Mouse (Mus musculus): ENCODE data around the gene Mpzl1.
A peak's percentile ranks its signal among the peaks of the same experiment; 100 is the strongest.

Mpzl1 gene

DNA sequence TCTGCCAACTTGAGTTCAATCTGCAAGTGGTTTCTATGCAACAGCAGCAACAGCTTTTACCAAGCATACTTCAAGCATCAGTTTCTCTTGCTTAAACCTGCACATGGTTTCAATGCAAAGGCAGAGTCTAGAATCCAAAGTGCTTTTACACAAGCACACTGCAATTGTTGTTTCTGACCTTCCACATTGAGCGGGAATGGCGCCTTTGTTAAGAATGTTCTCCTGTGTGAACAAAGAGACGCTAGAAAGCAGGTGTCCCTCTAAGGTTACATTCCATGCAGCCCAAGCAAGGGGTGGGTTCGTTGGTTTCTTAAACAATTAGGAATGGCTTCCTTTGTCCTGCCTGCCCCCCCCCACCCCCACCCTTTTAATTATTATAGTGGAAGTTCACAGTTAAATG, 20.4 kb downstream of the Mpzl1 start:
- no peak for DNase-seq (ENCODE audit: low spot score)

DNA sequence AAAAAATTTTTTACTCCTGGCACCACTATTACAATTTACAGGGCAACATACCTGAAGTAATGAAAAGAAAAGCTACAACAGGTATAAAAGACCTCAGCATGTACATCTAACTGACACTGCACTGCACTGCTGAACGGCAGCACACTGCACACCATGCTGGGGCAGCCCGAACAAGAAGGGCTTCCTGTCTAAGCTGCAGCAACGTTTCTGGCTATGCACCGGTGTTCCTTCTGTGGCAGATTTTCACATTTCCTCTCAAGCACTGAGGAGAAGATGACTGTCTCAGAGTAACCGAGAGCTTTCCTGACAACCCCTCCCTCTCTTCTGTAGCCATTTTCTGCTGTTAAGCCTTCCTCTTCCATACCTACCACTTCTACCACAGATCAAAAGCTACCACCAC, 21.6 kb downstream of the Mpzl1 start:
- DNase-seq (ENCODE audit: low spot score), result no peak

DNA sequence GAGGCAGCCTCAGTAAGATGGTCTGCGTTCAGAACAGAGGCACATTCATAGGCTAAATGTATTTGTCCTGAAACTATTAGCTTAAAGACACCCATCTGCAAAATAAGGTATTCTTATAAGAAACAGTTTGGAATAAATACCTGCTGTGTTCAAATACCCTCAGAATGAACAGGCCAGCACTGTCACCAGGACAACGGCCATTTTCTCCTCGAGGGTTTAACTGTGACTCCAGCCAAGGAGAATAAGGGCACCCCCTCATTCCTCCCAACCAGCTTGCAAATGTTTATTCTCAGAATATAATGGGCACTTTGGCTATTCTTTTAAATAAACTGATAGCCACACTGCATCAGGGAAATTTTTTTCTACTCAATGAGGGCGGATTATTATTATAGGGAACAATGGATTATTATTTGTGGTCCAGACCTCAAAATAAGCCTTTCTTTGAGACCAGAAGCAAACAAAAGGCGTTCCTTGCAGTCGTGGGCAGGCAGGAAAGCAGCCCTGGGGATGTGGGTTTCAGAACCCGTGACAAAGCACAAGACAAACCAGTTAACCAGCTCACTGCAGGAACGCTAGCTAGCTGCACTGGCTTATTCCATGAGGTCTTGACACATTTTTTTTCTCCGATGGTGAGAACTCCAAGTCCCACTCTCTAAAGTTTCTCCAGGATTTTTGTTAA, 23.9 kb downstream of the Mpzl1 start:
- DNase-seq (ENCODE audit: low spot score), result peak; percentile 32

DNA sequence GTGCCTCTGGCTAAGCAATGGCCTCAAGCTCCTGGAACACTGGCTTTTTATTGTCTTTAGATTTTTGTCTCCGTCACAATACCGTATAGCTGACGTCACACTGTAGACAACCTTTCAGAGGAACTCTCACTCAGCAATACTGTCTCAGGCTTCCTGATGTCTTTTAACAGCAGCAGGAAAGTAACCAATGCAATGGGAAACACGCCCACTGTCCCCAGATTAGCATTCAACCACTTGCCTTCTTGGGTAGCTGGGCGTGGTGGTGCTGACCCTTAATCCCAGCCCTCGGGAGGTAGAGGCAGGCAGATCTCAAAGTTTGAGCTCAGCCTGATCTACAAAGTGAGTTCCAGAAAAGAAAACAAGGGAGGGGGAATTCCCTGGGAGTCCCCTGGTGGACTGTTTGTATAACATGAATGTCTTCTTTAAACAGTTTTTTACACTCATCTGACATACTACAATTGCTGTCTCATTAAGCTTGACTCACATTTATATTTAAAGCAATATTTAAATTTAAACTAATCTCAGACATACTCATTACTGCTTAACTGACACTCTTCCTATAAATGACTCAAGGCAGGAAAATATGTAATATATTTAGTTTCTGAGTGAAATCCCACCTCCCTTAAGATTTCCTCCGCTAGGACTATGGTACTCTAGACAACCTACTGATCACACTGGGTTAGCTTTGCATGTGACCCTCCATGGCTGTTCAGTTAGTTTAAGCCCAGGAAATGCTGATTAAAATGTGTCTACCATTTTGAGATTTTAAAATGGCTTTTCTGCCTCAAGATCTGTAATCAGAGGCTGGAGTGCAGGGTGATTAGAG, 24.6 kb downstream of the Mpzl1 start:
- DNase-seq (ENCODE audit: low spot score), result no peak

DNA sequence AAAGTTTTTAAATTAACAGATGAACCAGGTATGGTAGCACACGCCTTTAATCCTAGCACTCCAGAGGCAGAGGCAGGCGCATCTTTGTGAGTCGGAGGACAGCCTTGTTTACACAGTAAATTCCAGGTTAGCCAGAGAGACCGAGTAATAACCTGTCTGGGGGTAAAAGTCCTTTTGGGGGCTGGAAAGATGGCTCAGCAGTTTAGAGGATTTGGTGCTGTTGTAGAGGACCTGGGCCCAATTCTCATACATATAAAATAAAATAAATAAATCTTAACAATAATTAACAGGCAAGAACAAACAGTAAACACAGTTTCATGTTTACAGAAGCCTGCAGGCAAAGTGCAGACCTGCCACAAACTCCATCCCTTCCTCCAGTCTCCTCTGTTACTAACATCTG, 25.4 kb downstream of the Mpzl1 start:
- no peak for DNase-seq (ENCODE audit: low spot score)

DNA sequence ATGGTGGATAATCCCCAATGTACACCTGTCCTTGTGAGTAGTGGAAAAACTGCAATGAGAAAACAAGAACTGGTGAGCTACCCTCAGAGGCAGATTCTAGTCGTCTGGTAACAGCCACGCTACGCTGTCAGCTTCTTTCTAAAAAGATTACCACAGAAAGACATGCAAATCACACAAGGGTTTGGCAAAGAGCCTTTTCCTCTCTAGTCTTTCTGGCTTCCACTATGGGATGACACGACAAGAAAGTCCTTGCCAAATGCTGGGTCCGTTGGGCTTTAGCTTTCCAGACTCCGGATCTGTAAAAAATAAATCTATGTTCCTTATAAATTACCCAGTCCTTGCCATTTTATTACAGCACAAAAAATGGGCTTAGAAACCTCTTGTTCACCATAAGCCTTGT, 28.6 kb downstream of the Mpzl1 start:
- no peak for DNase-seq (ENCODE audit: low spot score)

DNA sequence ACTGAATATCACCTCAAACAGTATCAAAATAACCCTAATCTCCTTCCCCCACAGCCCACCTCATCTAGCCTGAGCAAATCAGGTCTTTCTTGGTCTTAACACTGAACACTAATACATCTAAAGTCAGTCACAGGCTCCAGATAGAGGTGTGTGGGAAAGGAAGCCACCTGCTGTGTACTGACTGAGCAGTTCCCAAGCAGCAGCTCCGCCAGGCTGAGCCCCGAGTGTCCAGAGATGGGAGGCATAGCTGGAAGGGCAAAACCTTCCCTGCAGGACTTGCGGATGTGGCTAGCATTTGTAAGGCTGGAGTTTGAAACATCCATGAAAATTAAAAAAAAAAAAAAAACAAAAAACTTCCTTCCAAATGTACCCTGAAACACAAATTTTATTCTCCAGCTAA, 29.2 kb downstream of the Mpzl1 start:
- no peak for DNase-seq (ENCODE audit: low spot score)

DNA sequence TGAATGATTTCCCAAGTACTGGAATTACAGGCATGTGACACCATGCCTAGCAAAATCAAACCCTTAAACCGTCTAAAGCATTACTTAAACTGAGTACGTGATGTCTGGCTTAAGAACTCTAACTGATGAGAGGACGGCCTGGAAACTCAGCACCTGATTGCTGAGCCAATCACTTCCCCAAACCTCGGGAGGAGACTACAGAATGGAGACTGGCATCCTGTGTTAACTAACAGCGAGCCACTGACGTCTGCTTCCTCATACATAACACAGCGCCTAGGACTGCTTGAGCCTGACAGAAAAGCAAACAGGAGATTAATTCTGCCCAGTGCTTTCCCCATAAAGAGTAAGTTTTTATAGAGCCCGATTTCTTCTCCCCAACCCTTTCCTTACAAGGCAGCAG, 30.1 kb downstream of the Mpzl1 start:
- DNase-seq (ENCODE audit: low spot score), result no peak

DNA sequence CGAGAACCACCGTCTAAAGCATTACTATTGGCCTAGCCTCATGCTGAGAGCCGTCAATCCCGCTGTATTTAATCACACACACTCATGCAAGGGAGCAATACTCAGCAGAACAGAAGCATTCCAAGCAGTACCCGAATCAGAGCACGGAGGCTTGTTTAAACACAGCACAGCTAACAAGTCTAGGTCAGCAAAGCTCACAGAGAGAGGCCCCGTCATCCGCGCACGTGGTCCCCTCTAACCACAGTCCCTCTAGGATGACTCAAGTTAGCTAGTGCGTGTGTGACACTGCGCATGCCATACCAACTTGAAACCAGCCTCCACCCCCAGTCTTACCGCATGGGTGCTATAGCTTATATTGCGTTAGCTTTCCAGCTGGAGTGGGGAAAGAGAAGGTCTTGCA, 31.1 kb downstream of the Mpzl1 start:
- no peak for DNase-seq (ENCODE audit: low spot score)

DNA sequence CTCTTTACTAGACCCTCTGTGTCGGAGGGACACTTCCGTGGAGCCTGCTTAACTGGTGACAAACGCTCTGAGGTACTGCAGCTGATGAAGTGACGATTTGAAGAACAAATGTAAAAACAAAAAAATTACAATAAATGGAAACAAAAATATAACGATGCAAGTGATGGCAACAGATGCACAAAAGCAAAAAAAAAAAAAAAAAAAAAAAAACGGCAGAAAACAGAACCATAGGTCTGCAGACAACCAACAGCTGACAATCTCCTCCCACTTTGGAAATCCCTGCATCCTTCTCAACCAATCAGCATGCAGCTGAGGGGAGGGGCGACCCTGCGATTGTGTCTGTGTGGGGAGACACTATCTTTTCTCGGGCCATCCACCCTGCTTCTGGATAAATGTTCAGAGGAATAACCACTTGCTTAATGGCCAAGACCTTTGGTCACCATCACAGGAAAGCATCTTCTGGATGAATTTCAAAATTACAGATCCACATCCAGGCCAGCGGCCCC, 32.5 kb downstream of the Mpzl1 start:
- DNase-seq (ENCODE audit: low spot score), result no peak

DNA sequence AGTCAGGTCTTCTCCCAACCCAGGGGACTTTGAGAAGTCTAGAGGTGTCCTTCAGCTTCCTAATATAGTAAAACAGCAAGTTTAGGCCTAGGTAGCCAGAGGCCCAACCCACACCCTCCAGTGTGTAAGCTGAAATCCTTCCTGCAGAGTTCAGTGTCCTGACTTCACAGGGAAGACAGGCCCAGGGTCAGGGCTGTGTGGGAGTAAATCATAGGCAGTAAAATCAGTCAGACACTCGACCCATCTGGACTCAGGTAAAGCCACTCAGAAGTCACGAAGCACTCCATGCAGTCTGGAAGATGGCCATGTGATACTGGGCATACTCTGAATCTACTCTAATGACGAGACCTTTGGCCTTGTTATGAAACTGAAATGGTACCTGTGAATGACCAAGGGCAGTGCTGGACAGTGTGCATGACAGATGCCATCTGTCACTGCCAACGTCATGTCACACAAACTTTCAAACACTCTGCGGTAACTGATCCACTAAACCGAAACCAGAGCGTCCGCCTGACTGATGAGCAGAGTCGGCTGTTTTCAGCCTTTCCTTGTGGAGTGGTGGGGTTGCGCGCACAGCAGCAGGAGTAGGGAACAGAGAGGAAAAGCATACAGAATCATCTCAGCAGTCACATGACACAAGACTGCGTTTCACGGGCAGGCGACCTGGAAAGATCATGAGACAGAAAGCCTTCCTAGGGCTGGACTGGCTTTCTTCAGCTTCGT, 39.5 kb downstream of the Mpzl1 start:
- DNase-seq (ENCODE audit: low spot score), result no peak

DNA sequence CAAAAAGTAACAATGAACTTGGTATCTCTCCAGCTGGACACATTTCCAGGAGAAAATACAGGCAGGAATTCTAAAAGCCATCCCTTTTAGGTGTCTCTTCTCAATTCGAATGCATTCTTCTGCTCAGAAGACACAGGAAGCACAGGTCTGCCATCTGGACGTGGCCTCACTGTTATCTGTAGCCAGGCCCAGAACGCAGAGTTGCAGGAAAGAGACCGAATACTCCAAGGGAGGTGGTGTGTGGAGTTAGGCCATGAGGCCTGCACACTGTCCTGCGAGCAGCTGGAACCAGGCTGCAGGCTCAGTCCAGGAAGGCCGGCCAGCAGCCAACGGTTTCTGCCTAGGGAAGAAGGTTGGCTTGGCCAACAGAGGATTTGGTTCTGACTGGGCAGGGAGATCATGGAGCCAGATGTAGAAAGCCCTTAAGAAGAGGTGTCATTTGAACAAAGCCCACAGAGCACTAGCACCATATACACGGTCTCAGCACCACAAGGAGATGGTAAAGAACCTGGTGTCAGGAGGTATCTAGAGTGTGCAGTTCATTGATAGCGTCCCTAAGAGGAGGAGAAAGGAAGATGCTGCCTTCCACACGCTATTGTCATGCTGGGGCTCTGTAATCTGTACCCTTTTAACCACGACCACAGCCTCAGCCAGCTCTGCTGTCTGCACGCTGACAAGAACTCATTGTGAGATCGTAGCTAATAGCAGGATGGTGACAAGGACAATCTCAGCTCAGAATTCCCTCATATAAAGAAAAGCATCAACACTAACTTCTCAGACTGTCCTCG, 41.8 kb downstream of the Mpzl1 start:
- DNase-seq (ENCODE audit: low spot score), result no peak

DNA sequence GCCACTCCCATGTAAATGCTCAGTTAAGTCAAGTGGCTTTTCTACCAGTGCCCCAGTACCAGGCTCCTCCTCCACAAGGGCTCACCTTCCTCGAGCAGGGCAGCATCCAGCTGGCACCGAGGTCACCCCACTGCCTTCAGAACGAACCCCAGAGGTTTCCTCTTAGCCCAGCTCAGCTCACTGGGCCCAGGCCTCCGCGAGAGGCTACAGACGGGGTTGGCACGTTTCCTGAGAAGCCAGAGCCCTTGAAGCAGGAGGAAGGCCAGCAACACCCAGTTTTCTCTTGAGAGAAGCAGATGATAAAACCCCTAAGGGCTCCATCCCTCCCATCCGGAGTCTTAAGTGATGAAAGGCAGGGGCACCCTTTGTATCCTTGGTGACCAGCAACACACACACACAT, 43.6 kb downstream of the Mpzl1 start:
- no peak for DNase-seq (ENCODE audit: low spot score)

DNA sequence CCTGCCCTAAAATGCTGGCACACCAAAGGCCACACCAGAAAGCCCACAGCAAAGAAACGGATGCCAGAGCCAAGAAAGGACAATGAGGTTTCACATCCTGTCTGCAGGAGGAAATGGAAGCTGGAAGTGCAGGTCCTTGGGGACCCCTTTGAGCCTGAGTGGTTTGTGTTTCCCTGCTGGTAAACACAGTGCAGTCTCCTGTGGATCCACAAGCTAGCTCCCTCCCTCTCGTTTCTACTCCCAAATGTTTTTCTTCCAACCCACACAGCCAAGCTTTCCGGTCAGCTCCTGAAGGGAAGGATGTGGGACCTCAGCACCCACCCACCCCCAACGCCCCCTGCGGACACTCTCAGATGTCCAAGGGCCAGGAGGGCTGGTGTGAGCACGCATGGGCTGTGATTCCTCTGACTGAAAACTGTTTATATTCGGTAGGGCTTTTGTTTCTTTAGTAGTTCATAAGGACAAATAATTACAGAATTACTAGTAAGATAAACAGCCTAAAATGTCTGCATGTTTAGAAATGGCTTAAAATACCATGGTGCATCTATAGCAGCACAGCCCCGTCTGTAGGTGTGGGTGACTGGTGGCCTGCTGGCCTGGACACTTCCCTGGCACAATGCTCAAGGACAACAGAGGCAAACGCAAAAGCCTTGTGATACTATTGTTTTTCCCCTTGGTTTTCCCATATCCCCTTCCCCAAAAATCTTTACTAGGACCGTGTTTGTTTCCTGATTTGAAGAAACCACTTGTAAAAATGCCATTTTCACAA, 44.9 kb downstream of the Mpzl1 start:
- DNase-seq (ENCODE audit: low spot score), result no peak

DNA sequence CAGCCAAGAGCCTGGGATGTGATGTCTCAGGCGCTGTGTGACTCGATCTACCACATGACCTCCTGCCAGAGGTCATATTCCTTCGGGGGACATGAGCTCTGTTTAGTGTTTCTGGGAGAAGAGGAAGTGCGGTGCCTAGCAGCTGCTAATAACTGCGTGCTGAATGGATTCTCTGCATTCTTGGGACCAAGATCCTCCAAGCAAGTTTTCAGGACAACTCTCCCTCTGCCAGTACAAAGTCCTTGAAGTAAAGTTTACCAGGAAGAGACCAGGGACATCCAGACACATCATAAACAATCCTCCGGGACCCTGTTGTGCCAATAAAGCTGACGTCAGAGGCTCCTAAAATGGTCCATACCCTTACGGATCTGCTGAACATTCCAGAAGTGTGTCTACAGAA, 46.5 kb downstream of the Mpzl1 start:
- no peak for DNase-seq (ENCODE audit: low spot score)

DNA sequence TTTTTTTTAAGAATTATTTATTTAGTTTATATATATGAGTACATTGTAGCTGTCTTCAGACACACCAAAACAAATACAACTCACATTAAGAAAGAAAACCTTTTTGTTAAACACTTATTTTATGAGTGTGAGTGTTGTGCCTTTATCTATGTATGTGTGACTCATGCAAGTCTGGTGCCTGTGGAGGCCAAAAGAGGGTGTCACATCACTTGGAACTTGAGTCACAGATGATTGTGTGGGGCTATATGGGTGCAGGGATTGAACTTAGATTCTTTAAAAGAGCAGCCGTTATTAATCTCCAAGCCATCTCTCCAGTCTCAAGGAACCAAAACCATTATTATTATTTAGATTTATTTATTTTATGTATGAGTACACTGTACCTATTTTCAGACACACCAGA, 48.0 kb downstream of the Mpzl1 start:
- no peak for DNase-seq (ENCODE audit: low spot score)

DNA sequence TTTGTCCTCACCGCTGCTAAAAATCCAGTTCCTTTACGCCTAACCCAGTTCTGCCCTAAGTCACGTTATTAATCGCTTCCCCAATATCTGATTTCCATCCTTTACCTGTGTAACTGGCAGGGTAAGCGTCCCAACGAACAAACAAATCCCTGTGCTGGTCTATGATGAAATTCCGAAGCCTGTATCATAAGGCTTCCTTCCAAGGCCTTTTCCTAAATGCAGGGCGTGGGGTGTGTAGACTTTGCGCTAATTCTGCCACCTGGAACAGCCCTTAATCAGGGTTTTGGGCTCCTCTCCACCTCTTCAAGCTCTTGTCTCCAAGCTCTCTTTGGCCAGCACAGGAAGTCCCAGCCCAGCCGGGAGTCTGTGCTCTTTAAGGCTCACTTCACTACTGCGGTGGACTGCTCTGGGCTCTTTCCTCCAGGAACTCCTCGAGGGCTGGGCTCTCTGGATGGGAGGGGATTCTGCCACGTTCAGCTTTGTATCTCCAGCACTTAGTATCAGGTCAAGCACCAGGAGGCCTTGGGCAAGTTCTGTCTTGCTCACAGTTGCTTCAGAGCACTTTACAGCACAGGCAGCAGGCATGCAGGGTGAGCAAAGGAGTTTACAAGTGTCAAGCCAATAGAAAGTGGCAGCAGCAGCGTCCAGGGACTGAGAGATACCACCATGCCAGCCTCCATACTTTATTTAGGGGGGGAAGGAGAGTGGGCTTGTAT, 48.8 kb downstream of the Mpzl1 start:
- no peak for DNase-seq (ENCODE audit: low spot score)

DNA sequence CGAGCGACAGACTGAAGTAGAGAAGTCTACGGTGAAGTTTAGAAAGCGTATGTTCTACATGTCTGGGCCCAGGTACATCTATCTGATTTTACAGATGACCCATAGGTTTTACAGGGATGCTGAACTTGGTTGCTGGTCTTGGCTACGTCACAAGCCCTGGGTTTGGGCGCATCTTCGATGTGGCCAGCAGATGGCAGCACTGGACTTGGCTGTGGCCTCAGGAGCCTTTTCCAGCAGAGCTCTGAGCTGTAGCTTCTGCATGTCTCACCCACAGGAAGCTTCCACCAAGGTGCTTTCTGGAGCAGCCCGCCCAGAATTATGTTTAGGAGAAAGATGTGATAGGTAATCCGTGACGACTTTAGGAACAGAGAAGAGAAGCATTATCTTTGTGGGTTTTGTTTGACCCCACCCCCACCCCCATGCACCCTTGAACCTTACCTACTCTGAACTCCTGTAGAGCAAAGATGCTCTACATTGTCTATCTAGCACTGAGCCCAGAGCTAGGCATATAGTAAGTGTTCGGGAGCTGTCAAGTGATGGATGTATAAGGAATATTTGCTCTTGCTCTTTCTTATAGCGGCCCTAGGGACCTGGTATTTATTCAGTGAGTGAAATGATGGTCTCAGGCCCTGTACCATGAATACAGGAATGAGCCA, 50.7 kb downstream of the Mpzl1 start:
- DNase-seq (ENCODE audit: low spot score), result peak; percentile 81

DNA sequence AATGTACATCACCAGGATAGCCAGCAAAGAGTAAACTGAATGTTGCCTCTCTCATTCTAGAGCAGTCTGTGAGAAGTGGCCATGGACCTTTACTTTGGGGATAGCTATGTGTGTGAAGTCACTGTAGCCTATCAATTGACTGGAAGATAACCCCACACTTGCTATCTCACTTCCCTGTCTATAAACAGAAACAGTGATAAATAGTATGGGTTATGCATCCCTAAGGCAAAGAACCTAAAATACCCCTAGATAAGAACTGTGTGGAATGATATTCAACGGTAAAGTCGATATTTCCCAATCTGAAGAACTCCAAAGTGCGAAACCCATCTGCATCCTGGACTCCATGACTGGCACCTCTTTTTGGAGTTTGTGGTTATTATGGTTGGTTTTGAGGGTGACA, 53.1 kb downstream of the Mpzl1 start:
- DNase-seq (ENCODE audit: low spot score), result no peak

DNA sequence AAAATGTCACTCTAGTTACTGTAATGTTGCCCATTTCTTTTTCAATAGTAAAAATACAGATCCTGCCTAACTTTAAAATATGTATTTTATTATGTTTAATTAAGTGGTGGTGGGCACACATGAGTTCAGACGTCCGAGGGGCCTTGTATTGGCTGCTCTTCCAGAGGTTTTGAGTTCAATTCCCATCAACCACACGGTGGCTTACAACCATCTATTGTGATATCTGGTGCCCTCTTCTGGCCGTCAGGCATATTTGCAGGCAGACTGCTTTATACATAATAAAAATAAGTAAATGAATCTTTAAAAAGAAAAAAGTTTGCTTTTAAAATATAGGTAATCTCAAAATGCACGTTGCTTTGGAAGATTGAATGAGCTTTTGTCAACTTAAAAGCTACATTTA, 55.0 kb downstream of the Mpzl1 start:
- no peak for DNase-seq (ENCODE audit: low spot score)

Measured in left cerebral cortex, adult 11 months (tissue).